Mouse (Mus musculus): ENCODE results near the gene Card6. TPM values are rescaled to one million over a fixed set of nuclear protein-coding genes. Genes with fewer than 3 reads are reported as not detected.
"Not testable (repeated sequence)": the region's sequence is repeated elsewhere in the genome, so short reads cannot be mapped to it uniquely, and the experiment has no call there.

The Card6 gene
- polyA plus RNA-seq, 1 experiment from 2014 or later = 1.6 TPM

DNA sequence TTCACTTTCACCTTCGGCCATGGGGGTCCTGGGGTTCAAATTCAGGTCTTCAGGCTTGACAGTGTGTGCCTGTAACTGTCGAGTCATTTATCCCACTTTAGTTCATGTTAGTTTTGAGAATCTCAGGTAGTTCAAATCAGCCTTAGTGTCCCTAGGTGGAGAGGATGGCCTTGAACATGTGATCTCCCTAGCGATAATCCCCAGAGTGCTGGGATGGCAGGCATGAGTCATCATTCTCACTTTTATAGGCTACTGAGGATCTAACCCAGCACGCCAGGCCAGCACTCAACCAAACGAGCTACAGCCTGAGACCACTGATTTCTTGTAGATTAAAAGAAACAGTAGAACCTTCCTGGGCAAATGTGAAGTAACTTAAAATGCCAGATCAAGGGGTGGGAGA, 33.7 kb upstream of the Card6 start:
- no peaks in the 10 kb centered on the region for H3K36me3 ChIP-seq

GRCm38 (mm10) chr15:5140357-5140756, 32.0 kb upstream of the Card6 start:
- Histone ChIP-seq H3K27me3 (replicated peaks) (no peaks in the 10 kb centered on the region), H3K9ac (no peak overlapping the region), H3K36me3 (no peaks in the 10 kb centered on the region), H3K4me2 (no peak overlapping the region), H3K4me1 (peaks cover 5% of the 10 kb centered on the region), H3K27ac (no peak overlapping the region), H3K9me3 (no peaks in the 10 kb centered on the region), H3K4me3 (replicated peaks) (no peak overlapping the region)
- ATAC-seq (ENCODE audit: insufficient read depth, low FRiP score, low read depth) = peak; percentile 39; the same call in 1 of the 2 replicates

More for the DNA sequence above, 33.7 kb upstream of the Card6 start:
- peaks cover 8% of the 10 kb centered on the region for H3K4me1 ChIP-seq
- H3K9me3 ChIP-seq = no peaks in the 10 kb centered on the region
- no peak overlapping the region for H3K9ac ChIP-seq
- H3K27me3 ChIP-seq (replicated peaks) = no peaks in the 10 kb centered on the region
- H3K4me3 ChIP-seq (replicated peaks) = no peak overlapping the region
- 65% methylated on average over 5 of the region's 5 CpGs for WGBS
- no peak overlapping the region for H3K4me2 ChIP-seq
- ATAC-seq (ENCODE audit: insufficient read depth, low FRiP score, low read depth) = no peak
- H3K27ac ChIP-seq = no peak overlapping the region

- Histone ChIP-seq H3K4me1 (peaks cover under 1% of the 10 kb centered on the region), H3K4me2 (no peak overlapping the region), H3K9me3 (no peaks in the 10 kb centered on the region), H3K4me3 (replicated peaks) (no peak overlapping the region), H3K27me3 (replicated peaks) (no peaks in the 10 kb centered on the region), H3K9ac (no peak overlapping the region), H3K36me3 (no peaks in the 10 kb centered on the region), H3K27ac (no peak overlapping the region)
- 75% methylated on average over 7 of the region's 7 CpGs for WGBS
- ATAC-seq (ENCODE audit: insufficient read depth, low FRiP score, low read depth) = peak; percentile 71; the same call in 1 of the 2 replicates
Observed at GRCm38 (mm10) chr15:5139863-5140262, 31.5 kb upstream of the Card6 start.

GRCm38 (mm10) chr15:5139366-5139765, 31.0 kb upstream of the Card6 start:
- ATAC-seq (ENCODE audit: insufficient read depth, low FRiP score, low read depth) = no peak

DNA sequence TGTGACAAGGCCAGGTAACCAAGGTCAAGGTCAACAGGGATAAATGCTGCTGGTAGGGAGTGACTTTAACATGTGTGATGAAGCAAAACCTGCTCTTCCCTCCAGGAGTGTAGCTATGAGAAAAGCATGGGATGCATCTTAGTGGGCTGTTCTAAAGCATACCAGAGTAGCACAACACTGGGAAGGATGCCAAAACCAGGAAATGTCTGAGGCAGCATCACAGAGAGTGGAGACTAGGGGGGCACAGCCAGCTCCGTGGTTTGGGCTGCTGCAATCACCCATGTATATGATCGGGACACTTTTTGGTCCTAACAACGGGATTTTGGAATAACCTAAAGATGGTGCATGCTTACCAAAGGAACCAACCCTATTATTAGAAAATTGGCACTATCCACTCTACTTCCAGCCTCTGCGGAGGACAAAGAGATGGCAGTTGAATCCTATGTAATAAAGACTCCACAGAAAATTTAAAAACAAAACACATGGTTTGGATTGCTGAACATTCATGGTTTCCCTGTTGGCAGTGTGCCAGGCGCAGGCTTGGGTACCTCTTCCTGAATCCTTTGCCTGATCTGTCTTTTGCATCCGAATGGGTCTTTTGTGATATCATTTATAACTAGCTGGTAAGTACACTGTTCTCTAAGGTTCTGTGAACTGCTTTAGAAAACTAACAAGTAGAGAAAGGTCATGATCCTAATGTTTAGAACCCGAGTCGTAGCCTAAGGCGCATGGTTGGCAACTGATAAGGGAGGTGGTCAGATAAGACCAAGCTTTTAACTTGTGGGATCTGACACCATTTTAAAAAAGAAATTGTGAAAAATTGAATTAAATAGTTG, 29.9 kb upstream of the Card6 start:
- WGBS = 62% methylated on average over 9 of the region's 9 CpGs
- no peaks in the 10 kb centered on the region for H3K36me3 ChIP-seq
- H3K4me2 ChIP-seq = no peak overlapping the region
- no peak overlapping the region for H3K27ac ChIP-seq
- H3K9ac ChIP-seq = no peak overlapping the region
- no peaks in the 10 kb centered on the region for H3K27me3 ChIP-seq (replicated peaks)
- H3K4me1 ChIP-seq = no peaks in the 10 kb centered on the region
- no peaks in the 10 kb centered on the region for H3K9me3 ChIP-seq
- H3K4me3 ChIP-seq (replicated peaks) = no peak overlapping the region
- ATAC-seq (ENCODE audit: insufficient read depth, low FRiP score, low read depth) = no peak

More at GRCm38 (mm10) chr15:5139366-5139765, 31.0 kb upstream of the Card6 start:
- Histone ChIP-seq H3K27me3 (replicated peaks) (no peaks in the 10 kb centered on the region), H3K9me3 (no peaks in the 10 kb centered on the region), H3K4me3 (replicated peaks) (no peak overlapping the region), H3K4me1 (no peaks in the 10 kb centered on the region; the same call in 1 of the 2 replicates), H3K9ac (no peak overlapping the region), H3K36me3 (no peaks in the 10 kb centered on the region), H3K27ac (no peak overlapping the region), H3K4me2 (no peak overlapping the region)
- WGBS = 73% methylated on average over 2 of the region's 2 CpGs

DNA sequence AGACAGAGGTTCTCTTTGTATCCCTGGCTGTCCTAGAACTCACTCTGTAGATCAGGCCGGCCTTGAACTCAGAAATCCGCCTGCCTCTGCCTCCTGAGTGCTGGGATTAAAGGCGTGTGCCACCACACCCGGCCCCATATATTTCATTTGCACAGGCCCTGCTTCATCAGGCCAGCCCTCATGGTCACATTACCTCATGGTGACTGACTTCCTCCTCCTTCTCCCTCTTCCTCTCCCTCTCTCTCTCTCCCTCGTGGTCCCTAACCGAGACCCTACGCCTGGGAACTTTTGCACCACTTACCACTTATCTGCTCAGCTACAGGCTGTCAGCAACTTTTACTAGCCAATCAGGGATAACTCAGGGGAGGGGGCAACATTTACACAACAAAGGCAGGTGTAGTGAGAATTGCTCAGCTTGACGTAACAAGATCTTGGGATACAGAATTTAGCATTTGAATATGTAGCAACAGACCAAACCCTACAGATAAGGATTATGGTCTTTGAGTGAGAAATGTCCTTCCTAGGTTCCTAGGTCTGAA, 26.7 kb upstream of the Card6 start:
- Histone ChIP-seq H3K4me2 (no peak overlapping the region), H3K9me3 (no peaks in the 10 kb centered on the region), H3K9ac (no peak overlapping the region), H3K4me3 (replicated peaks) (no peak overlapping the region), H3K27ac (no peak overlapping the region), H3K36me3 (no peaks in the 10 kb centered on the region), H3K4me1 (no peaks in the 10 kb centered on the region), H3K27me3 (replicated peaks) (no peaks in the 10 kb centered on the region)
- ATAC-seq (ENCODE audit: insufficient read depth, low FRiP score, low read depth) = no peak
- 64% methylated on average over 8 of the region's 8 CpGs for WGBS

DNA sequence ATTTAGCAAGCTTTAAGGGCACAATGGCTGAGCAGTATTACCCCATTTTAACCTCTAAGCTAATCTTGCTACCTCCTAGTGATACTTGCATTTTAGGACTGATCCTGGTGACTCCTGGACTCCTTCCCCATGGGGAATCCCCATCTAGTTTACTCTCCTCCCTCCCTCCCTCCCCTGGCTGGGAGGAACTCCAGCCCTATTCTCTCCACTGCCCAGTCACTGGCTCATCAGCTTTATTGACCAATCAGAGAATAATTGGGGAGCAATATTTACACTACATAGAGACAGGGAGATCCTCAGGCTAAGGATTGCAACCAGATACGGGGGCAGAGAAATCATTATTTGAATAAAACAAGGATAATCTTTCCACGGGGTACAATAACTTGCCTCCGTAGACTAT, 25.8 kb upstream of the Card6 start:
- no peak overlapping the region for H3K4me3 ChIP-seq (replicated peaks)
- H3K27me3 ChIP-seq (replicated peaks) = no peaks in the 10 kb centered on the region
- 44% methylated on average over 3 of the region's 3 CpGs for WGBS
- H3K36me3 ChIP-seq = no peaks in the 10 kb centered on the region
- no peaks in the 10 kb centered on the region for H3K4me1 ChIP-seq
- ATAC-seq (ENCODE audit: insufficient read depth, low FRiP score, low read depth) = no peak
- no peak overlapping the region for H3K27ac ChIP-seq
- H3K4me2 ChIP-seq = no peak overlapping the region
- no peaks in the 10 kb centered on the region for H3K9me3 ChIP-seq
- no peak overlapping the region for H3K9ac ChIP-seq

- no peaks in the 10 kb centered on the region for H3K27me3 ChIP-seq (replicated peaks)
- 0 out of 2 replicates have a peak, but pooled peaks have one; percentile 32 for ATAC-seq (ENCODE audit: insufficient read depth, low FRiP score, low read depth)
- H3K4me2 ChIP-seq = no peak overlapping the region
- no peak overlapping the region for H3K4me3 ChIP-seq (replicated peaks)
- WGBS = 78% methylated on average over 3 of the region's 3 CpGs
- H3K27ac ChIP-seq = no peak overlapping the region
- H3K9ac ChIP-seq = no peak overlapping the region
- H3K4me1 ChIP-seq = no peaks in the 10 kb centered on the region
- H3K36me3 ChIP-seq = no peaks in the 10 kb centered on the region
- H3K9me3 ChIP-seq = no peaks in the 10 kb centered on the region
Observed at GRCm38 (mm10) chr15:5133301-5133700, 25.0 kb upstream of the Card6 start.

DNA sequence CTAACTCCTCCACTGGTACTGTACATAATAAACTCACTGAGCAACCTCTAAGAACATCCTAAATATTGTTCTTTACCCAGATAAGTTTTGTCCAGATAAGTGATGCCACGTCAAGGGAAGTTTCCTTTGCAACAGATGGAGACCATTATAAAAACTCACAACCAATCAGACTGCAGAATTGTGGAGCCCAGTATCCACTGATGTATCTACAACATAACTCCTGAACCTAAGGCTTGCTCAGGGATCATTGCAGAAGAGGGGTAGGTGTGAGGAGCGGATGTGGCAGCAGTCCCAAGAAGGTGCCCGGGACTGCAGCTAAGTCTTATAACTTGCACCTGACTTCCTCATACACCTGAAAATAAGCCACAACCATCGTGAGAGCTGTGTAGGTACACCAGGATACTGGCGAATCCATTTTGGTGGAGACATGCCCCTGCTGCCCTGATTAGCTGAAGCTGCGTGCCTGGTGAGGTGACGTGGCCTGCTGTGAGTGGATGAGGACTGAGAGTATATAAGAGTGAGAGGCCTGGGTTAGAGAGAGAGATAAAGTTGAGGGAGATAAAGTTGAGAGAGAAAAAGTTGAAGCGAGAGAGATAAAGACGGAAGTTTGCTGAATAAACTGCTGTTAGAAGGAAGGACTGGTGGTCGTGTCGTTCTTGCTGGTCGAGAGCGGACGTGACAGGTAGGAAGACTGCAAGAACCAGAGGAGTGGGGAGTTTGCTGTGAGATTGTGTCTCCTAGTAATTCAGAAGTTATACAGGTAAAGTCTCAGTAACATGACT, 22.7 kb upstream of the Card6 start:
- not testable (repeated sequence) for H3K27me3 ChIP-seq (replicated peaks); H3K4me1 ChIP-seq; H3K36me3 ChIP-seq; H3K4me3 ChIP-seq (replicated peaks); H3K9me3 ChIP-seq; H3K27ac ChIP-seq; H3K9ac ChIP-seq; H3K4me2 ChIP-seq; ATAC-seq (ENCODE audit: insufficient read depth, low FRiP score, low read depth)
- 72% methylated on average over 14 of the region's 14 CpGs for WGBS

GRCm38 (mm10) chr15:5129111-5129805, 20.9 kb upstream of the Card6 start:
- Histone ChIP-seq H3K4me3 (replicated peaks) (no peak overlapping the region), H3K4me2 (no peak overlapping the region), H3K36me3 (peaks cover 11% of the 10 kb centered on the region; the same call in 1 of the 2 replicates), H3K4me1 (no peaks in the 10 kb centered on the region), H3K9me3 (no peaks in the 10 kb centered on the region), H3K27ac (no peak overlapping the region), H3K27me3 (replicated peaks) (no peaks in the 10 kb centered on the region), H3K9ac (no peak overlapping the region)
- ATAC-seq (ENCODE audit: insufficient read depth, low FRiP score, low read depth) = no peak
- 89% methylated on average over 12 of the region's 12 CpGs for WGBS

DNA sequence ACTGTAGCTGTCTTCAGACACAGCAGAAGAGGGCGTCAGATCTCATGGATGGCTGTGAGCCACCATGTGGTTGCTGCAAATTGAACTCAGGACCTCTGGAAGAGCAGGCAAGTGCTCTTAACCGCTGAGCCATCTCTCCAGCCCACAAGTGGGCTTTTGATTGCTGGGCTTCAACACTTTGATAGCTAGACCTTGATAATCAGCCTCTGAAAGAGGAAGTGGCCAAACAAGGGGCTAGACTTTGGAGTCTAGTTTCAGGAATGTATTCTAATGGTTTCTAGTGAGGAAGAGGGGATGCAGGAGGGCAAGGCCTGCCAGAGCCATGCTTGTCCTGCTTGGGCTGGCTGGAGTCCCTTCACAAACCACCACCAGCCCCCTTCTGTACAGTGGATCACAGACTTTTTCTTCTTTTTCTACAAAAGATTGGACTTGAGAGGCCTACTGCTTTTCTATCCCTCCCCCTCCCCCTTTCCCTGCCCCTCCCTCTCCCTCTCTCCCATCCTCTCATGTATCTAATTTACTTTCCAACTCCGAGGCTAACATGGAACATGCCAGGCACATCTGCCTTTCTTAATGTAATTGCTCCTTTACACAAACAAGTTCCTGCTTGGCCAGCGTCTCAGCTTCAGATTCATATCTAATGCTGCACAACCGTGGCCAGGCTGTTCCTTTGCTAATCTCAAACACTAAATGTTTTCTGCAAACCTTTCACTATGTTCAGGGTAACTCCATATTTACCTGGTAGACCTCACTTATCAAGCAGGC, 20.0 kb upstream of the Card6 start:
- Histone ChIP-seq H3K27ac (no peak overlapping the region), H3K4me3 (replicated peaks) (no peak overlapping the region), H3K9ac (no peak overlapping the region), H3K27me3 (replicated peaks) (no peaks in the 10 kb centered on the region), H3K9me3 (no peaks in the 10 kb centered on the region), H3K4me2 (no peak overlapping the region), H3K36me3 (peaks cover 12% of the 10 kb centered on the region; the same call in 1 of the 2 replicates), H3K4me1 (no peaks in the 10 kb centered on the region)
- WGBS = 48% methylated on average over 5 of the region's 5 CpGs
- no peak for ATAC-seq (ENCODE audit: insufficient read depth, low FRiP score, low read depth)
